Mouse (Mus musculus): ENCODE data around the gene Meis1.

Gene Meis1

DNA sequence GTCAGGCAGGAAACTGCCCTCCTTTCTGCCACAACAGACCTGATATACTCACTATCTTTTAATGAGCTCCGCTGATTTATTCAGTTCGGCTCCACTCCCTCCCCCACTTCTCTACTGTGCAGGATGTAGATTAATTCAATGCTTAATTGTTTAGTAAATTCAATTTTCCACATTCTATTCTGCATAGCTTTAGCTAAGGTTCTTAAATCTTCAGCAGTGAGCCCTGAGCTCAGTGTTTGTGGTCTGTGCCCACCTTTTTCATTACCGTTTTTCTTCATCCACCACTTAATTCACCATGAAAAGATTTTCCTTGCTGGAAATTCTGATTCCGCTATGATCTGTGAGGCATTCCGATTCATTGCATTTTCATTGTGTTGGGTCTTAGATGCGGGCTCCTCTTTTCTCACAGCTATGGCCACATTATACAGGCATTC lies 28.5 kb downstream of the Meis1 start:
- no peak for DNase-seq (ENCODE audit: low read depth, low spot score)

GRCm38 (mm10) chr11:18989669-18990243 lies 29.0 kb downstream of the Meis1 start:
- DNase-seq (ENCODE audit: low read depth, low spot score): no peak

DNA sequence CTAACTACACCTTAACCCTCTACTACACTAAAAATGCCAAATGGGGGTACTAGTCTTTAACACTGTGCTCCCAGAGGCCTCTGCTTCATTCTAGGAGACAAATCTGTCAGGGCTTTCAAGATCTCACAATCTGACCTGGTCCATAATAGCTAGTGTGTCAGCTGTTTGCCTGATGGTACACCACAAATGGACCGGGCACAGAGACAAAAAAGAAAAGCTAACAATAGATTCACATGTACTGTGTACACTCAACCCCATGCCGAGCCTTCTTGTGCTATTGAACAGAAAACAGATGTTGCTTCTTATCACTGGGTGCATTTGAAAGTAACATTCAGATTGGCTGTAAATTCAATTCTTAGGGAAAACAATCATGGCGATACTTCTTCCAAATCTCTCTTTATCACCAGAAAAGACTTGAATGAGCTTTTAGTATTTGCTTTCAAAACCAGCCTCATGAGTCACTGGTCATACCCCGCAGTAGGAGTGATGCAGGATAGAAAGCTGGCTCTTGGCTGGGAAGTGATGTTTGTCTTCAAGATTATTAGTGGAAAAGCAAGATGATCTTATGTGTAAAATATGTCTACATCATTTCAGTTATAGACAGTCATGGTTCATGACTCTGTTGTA lies 30.0 kb downstream of the Meis1 start:
- DNase-seq (ENCODE audit: low read depth, low spot score): no peak

DNA sequence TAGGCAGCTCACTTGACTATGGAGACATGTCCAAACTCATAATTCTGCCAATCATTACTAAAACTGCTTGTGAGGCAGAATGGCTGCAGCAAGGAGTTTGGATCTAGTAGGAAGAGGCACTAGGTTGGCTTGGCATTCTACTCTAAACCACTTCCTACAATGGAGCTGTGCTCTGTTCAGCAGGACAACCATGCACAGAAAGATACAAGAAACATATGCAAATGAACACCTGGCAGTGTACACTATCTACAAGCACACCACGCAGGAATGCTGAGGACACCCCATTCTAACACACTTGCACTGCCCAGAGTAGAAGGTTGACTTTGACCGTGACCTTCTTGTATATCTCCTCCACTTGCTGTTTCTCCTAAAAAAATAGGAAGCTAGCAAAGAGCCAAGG lies 35.0 kb downstream of the Meis1 start:
- no peak for DNase-seq (ENCODE audit: low read depth, low spot score)

- no peak for DNase-seq (ENCODE audit: low read depth, low spot score)
These were observed 35.5 kb downstream of the Meis1 start for GRCm38 (mm10) chr11:18983294-18983693.

- no peak for DNase-seq (ENCODE audit: low read depth, low spot score)
These were observed 36.5 kb downstream of the Meis1 start for GRCm38 (mm10) chr11:18982331-18982730.

DNA sequence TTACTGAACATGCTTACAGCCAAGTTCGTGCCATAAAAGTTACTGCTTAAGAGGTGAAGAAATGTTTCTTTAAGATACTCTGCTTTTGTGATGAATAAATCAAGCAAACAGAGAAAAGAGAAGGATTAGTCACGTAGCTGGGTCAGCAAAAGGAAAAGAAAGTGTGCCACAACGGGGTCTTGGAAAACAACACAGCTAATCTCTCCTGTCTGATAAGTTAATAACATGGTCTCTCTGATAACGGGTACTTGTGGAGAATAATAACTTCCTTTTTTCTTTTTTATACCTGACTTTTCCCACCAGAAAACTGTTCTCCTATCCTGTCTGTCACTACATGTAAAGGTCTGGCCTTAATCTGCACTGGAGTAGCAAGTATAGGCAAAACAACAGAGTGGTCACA lies 37.4 kb downstream of the Meis1 start:
- DNase-seq (ENCODE audit: low read depth, low spot score): no peak

GRCm38 (mm10) chr11:18980615-18981014 lies 38.2 kb downstream of the Meis1 start:
- DNase-seq (ENCODE audit: low read depth, low spot score): no peak

DNA sequence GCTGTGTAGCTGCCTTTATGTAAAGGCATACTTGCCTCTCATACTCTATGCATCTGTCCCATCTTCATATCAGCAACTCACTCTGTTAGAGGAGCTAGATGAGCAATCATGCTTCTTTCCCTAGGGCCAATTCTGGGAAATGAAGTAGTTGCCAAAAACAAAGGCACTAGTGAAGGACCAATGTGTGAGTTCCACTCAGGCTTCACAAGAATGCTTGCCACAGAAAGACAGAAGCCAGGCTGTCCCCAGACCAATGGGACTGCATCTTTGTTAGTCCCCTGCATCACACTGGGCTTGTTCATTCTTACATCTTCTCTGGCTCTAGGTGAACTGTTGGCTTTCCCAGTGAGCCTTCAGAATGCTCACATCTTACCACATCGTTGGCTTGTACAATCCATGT lies 43.7 kb downstream of the Meis1 start:
- DNase-seq (ENCODE audit: low read depth, low spot score): no peak

- no peak for DNase-seq (ENCODE audit: low read depth, low spot score)
These were observed 45.0 kb downstream of the Meis1 start for GRCm38 (mm10) chr11:18973808-18974207.

GRCm38 (mm10) chr11:18972968-18973367 lies 45.8 kb downstream of the Meis1 start:
- no peak for DNase-seq (ENCODE audit: low read depth, low spot score)

DNA sequence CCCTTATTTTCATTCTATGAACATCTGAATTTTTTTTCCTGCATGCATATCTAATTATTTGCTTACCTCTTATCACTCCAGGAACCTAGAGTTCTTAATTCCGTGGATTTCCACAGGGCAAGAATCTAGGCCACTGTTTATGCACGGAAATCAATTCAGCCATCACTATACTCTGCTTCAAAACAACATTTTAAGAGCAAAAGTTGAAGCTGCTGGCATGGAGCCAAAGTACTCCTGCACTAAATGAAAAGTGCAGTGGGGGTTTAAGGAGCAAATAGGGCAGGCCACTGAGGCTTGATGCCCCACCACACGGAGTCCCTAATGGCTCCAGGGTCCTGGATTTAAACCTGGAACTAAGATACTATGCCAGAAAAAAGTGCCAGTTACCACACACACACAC lies 47.2 kb downstream of the Meis1 start:
- no peak for DNase-seq (ENCODE audit: low read depth, low spot score)

- no peak for DNase-seq (ENCODE audit: low read depth, low spot score)
These were observed 48.9 kb downstream of the Meis1 start for GRCm38 (mm10) chr11:18969920-18970336.

- no peak for DNase-seq (ENCODE audit: low read depth, low spot score)
These were observed 54.4 kb downstream of the Meis1 start for GRCm38 (mm10) chr11:18964418-18964817.

DNA sequence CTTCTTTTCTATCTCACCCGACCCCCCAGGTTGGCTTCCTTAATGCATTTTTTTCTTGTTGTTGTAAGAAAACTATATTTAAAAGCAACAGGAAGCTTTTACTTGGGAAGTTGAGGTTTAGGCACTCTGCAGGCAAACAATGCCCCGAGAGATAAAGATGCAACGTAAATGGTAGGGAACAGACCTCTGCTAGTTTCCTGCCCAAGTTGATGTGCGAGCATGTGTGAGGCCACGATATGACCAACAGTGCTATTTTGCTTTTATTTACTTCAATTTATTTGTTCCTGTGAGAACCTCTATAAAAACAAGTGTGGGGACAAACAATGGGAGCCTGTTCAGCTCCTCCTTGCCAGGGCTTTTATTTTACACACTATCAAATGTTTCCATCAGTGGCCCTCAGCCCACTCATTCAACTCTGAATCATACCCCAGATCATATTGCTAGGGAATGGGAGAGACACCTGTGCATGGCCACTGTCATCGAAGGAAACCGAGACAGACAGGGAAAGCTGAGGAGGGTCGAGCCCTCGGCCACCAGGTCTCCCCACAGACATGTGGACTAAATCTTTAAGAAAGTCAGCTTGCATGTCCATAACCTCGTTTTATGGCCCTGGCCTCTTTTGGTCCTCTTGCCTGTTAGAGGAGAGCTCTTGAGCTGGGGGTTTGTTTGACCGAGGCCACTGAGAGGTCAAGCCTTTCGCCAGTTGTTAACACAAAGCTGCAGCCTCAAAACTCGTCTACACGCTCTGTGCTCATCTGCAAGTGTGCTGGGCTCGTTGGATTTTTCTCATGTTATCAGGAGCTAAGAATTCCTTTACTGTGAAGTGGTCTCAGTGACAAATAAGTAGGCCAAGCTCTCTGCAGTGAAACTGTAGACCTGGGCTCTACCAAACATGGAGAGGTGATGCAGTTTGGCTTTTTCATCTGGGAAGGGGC lies 55.3 kb downstream of the Meis1 start:
- DNase-seq (ENCODE audit: low read depth, low spot score): no peak

GRCm38 (mm10) chr11:18959465-18959864 lies 59.3 kb downstream of the Meis1 start:
- DNase-seq (ENCODE audit: low read depth, low spot score): no peak

- peak; percentile 8 for DNase-seq (ENCODE audit: low read depth, low spot score)
These were observed 60.7 kb downstream of the Meis1 start for GRCm38 (mm10) chr11:18957805-18958770.

DNA sequence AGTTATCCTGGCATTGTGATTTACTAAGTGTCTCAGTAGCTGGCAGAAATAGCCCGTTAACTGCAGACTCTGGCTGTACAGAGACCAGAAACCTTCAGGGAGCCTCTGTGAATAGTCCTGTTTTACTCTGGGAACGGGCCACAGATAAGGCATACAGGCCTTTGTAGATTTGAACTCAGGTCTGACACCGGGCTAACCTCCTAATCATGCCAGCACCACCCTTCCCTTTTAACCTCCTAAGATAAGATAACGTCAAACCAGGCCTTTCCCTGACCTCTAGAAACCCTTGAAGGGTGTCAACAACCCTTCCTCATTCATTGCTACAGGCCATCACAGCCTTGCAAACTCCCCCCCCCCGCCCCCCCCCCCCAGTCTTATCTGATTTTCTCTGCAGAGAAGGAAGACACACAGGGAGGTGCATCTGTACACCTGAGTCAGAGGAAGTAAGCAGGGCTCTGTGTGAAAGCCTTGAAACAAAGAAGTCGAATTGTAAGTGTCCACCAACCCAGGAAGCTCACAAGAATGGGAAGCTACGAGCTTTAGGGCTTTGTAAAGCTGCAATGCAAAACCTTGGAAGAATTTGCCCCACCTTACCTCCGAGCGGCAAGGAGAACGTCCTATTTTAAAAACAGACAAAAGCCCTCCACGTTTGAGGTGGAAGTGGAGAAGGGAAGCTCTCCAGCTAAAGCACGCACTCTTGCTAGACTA lies 61.5 kb downstream of the Meis1 start:
- no peak for DNase-seq (ENCODE audit: low read depth, low spot score)

- DNase-seq (ENCODE audit: low read depth, low spot score): no peak
These were observed 62.8 kb downstream of the Meis1 start for GRCm38 (mm10) chr11:18955969-18956368.

DNA sequence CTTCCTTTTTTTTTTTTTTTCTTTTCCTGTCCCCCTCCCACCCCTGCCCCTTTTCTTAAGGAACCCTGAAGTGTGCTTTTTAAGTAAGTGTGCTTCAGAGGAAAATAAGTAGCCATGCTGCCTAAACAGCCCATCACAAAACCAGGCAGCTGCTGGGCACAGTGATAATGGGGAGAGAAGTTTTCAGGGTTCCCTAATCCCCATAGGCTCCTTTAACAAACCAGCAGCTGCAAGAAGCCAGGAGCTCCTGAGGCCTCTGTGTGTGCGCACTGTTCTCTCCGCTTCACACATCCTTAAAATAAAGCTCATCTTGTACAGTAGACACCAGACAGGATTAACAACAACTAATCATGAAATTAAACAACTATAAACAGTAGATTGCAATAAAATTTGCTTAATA lies 63.9 kb downstream of the Meis1 start:
- DNase-seq (ENCODE audit: low read depth, low spot score): no peak

DNA sequence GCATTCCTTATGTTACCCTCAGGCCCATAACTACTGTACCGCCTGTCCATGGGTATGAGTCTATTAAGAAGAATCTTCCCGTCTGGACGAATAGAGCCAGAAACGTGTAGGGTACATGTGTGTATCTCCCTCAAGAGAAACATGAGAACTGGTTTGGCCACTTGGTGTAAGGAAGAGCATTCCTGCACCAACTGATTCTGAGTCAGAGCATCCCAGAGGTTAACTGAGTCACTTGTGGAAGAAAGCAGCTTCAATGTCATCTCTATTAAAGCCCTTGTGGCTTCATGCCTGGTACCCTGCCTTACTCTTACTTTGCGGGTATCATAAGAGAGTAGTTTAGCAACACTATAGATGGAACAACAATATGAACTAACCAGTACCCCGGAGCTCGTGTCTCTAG lies 64.9 kb downstream of the Meis1 start:
- DNase-seq (ENCODE audit: low read depth, low spot score): no peak

All from telencephalon, adult 2 months (tissue).